ENCODE assay signal across 10 mouse cellular contexts in genomic region chr19:53806126-53806525, GRCm38 (mm10).
DNase-seq lines count a peak whose midpoint lies in the region; ATAC-seq and TF ChIP-seq lines count a peak whose summit lies in the region.
"Had no signal": no experiment of that assay in that cellular context is flagged by ENCODE, and none has a peak within 500 bp of the region (broad histone marks: within the 10 kb centered on the region; RNA-seq: fewer than 3 reads in every experiment).

No protein-coding gene starts in this region.

- no peaks in the 10 kb centered on the region for H3K36me3 ChIP-seq in heart, embryonic 15.5 days
- H3K36me3 ChIP-seq in neural tube, embryonic 14.5 days (ENCODE audit: control insufficient read depth, insufficient read depth, low read length): no peaks in the 10 kb centered on the region
- no peaks in the 10 kb centered on the region for H3K36me3 ChIP-seq in neural tube, embryonic 15.5 days
- H3K36me3 ChIP-seq in forebrain, postnatal 0 days (ENCODE audit: insufficient read depth): no peaks in the 10 kb centered on the region
- H3K36me3 ChIP-seq: hindbrain, embryonic 15.5 days; liver, embryonic 15.5 days; neural tube, embryonic 12.5 days had no signal

- 38% methylated on average over 7 of the region's 7 CpGs for WGBS in heart, embryonic 15.5 days
- 44% methylated on average over 7 of the region's 7 CpGs for WGBS in neural tube, embryonic 14.5 days
- WGBS in neural tube, embryonic 15.5 days: 42% methylated on average over 7 of the region's 7 CpGs
- WGBS in forebrain, postnatal 0 days: 50% methylated on average over 7 of the region's 7 CpGs

- no peak overlapping the region for H3K4me2 ChIP-seq in heart, embryonic 15.5 days
- H3K4me2 ChIP-seq in neural tube, embryonic 14.5 days (ENCODE audit: low read depth, low read length): no peak overlapping the region
- no peak overlapping the region for H3K4me2 ChIP-seq in neural tube, embryonic 15.5 days
- no peak overlapping the region for H3K4me2 ChIP-seq in forebrain, postnatal 0 days (ENCODE audit: low read depth)
- H3K4me2 ChIP-seq: hindbrain, embryonic 15.5 days; liver, embryonic 15.5 days; neural tube, embryonic 12.5 days had no signal

- TF ChIP-seq CTCF in forebrain, postnatal 0 days (IDR thresholded peaks at IDR 0.05; ENCODE audit: low read depth): no peak

- H3K27me3 ChIP-seq in heart, embryonic 15.5 days: no peaks in the 10 kb centered on the region
- no peaks in the 10 kb centered on the region for H3K27me3 ChIP-seq in neural tube, embryonic 14.5 days (ENCODE audit: control insufficient read depth, insufficient read depth, low read length)
- no peaks in the 10 kb centered on the region; the same call in 1 of the 2 replicates for H3K27me3 ChIP-seq in neural tube, embryonic 15.5 days (replicated peaks)
- no peaks in the 10 kb centered on the region for H3K27me3 ChIP-seq in forebrain, postnatal 0 days (ENCODE audit: insufficient read depth, low read length)
- H3K27me3 ChIP-seq: hindbrain, embryonic 15.5 days; liver, embryonic 15.5 days; neural tube, embryonic 12.5 days had no signal

- H3K4me1 ChIP-seq in heart, embryonic 15.5 days (replicated peaks): peaks cover 90% of the 10 kb centered on the region
- H3K4me1 ChIP-seq in neural tube, embryonic 14.5 days (ENCODE audit: control insufficient read depth, insufficient read depth, low read length): no peaks in the 10 kb centered on the region
- H3K4me1 ChIP-seq in neural tube, embryonic 15.5 days: peaks cover 5% of the 10 kb centered on the region
- H3K4me1 ChIP-seq in forebrain, postnatal 0 days (ENCODE audit: insufficient read depth): no peaks in the 10 kb centered on the region
- H3K4me1 ChIP-seq: neural tube, embryonic 12.5 days had no signal

- H3K9me3 ChIP-seq in heart, embryonic 15.5 days (replicated peaks): no peaks in the 10 kb centered on the region
- H3K9me3 ChIP-seq in neural tube, embryonic 14.5 days (ENCODE audit: control insufficient read depth, low read length): no peaks in the 10 kb centered on the region
- no peaks in the 10 kb centered on the region for H3K9me3 ChIP-seq in neural tube, embryonic 15.5 days (replicated peaks)
- no peaks in the 10 kb centered on the region for H3K9me3 ChIP-seq in forebrain, postnatal 0 days (ENCODE audit: low read length)
- H3K9me3 ChIP-seq: hindbrain, embryonic 15.5 days; liver, embryonic 15.5 days; neural tube, embryonic 12.5 days had no signal

- H3K4me3 ChIP-seq in heart, embryonic 15.5 days: no peak overlapping the region
- no peak overlapping the region for H3K4me3 ChIP-seq in neural tube, embryonic 14.5 days (ENCODE audit: low read depth, low read length)
- H3K4me3 ChIP-seq in neural tube, embryonic 15.5 days (replicated peaks): no peak overlapping the region
- H3K4me3 ChIP-seq in forebrain, postnatal 0 days (ENCODE audit: low read depth, low read length): no peak overlapping the region
- H3K4me3 ChIP-seq: hindbrain, embryonic 15.5 days; liver, embryonic 15.5 days; neural tube, embryonic 12.5 days had no signal

- H3K27ac ChIP-seq in heart, embryonic 15.5 days: peak overlapping the region; percentile 53; the same call in 1 of the 2 replicates
- H3K27ac ChIP-seq in neural tube, embryonic 14.5 days (ENCODE audit: low read depth, low read length): no peak overlapping the region
- no peak overlapping the region for H3K27ac ChIP-seq in neural tube, embryonic 15.5 days (replicated peaks)
- H3K27ac ChIP-seq in forebrain, postnatal 0 days (ENCODE audit: low read depth, low read length): no peak overlapping the region
- H3K27ac ChIP-seq: hindbrain, embryonic 15.5 days; liver, embryonic 15.5 days; neural tube, embryonic 12.5 days had no signal

- no peak for DNase-seq in heart, adult 8-10 months (ENCODE audit: low spot score)
- DNase-seq in forebrain, postnatal 0 days: no peak
- DNase-seq in layer of hippocampus, postnatal 36 days: no peak
- no peak for DNase-seq in cerebellum, adult 11 months

- 0 out of 2 replicates have a peak overlapping the region, but pooled peaks have one; percentile 1 for H3K9ac ChIP-seq in heart, embryonic 15.5 days
- H3K9ac ChIP-seq in neural tube, embryonic 14.5 days (replicated peaks; ENCODE audit: low read depth, low read length): no peak overlapping the region
- no peak overlapping the region for H3K9ac ChIP-seq in neural tube, embryonic 15.5 days (replicated peaks)
- H3K9ac ChIP-seq in forebrain, postnatal 0 days: no peak overlapping the region
- H3K9ac ChIP-seq: hindbrain, embryonic 15.5 days; liver, embryonic 15.5 days; neural tube, embryonic 12.5 days had no signal

- ATAC-seq in heart, embryonic 15.5 days (replicated peaks; ENCODE audit: insufficient number of reproducible peaks, insufficient read depth, low FRiP score, low read depth): no peak
- peak; percentile 41; the same call in 1 of the 2 replicates for ATAC-seq in neural tube, embryonic 14.5 days (ENCODE audit: low read depth)
- no peak for ATAC-seq in neural tube, embryonic 15.5 days (ENCODE audit: low FRiP score)
- peak; percentile 63 for ATAC-seq in forebrain, postnatal 0 days

Comparison
In these comparisons a context has a peak if more than half of its experiments do, and no peak if none do; other contexts are left out.
1. ATAC-seq: peak in neural tube, embryonic 14.5 days (single experiment) and forebrain, postnatal 0 days (single experiment); none in heart, embryonic 15.5 days (single experiment) and neural tube, embryonic 15.5 days (single experiment).